8 mouse cellular contexts compared by ENCODE assay signal in genomic region chr17:34950514-34951455, GRCm38 (mm10). TPM values are rescaled to one million over a fixed set of nuclear protein-coding genes. Genes with fewer than 3 reads are reported as not detected.
DNase-seq lines count a peak whose midpoint lies in the region; ATAC-seq lines count a peak whose summit lies in the region.

No protein-coding gene starts in this region.

- intact Hi-C loops in gastrocnemius, postnatal 14 days (cut with DNase I; ENCODE audit: low total_unique reads), result no loop called here

- WGBS in heart, embryonic 12.5 days, result 38% methylated on average over 10 of the region's 10 CpGs
- 32% methylated on average over 10 of the region's 10 CpGs for WGBS in hindbrain, embryonic 11.5 days
- WGBS in midbrain, embryonic 13.5 days, result 29% methylated on average over 10 of the region's 10 CpGs

- no peak for DNase-seq in heart, adult 8-10 months (ENCODE audit: low spot score)
- DNase-seq in NIH3T3 (ENCODE audit: low read depth), result peak; percentile 62
- no peak for DNase-seq in hindbrain, embryonic 11.5 days (ENCODE audit: low spot score)
- no peak for DNase-seq in right cerebral cortex, postnatal 14 days
- no peak for DNase-seq in gastrocnemius, postnatal 14 days
- no peak for DNase-seq in cerebellum, postnatal 10 days

- H3K9me3 ChIP-seq in heart, embryonic 12.5 days (replicated peaks), result no peaks in the 10 kb centered on the region
- no peaks in the 10 kb centered on the region for H3K9me3 ChIP-seq in hindbrain, embryonic 11.5 days (ENCODE audit: control insufficient read depth, low read length)
- H3K9me3 ChIP-seq in midbrain, embryonic 13.5 days, result no peaks in the 10 kb centered on the region

- peak overlapping the region; percentile 91 for H3K4me2 ChIP-seq in heart, embryonic 12.5 days
- H3K4me2 ChIP-seq in hindbrain, embryonic 11.5 days (replicated peaks; ENCODE audit: low read depth, low read length), result peak overlapping the region; percentile 90
- peak overlapping the region; percentile 97 for H3K4me2 ChIP-seq in midbrain, embryonic 13.5 days (replicated peaks)

- peak overlapping the region; percentile 94 for H3K4me3 ChIP-seq in heart, embryonic 12.5 days
- H3K4me3 ChIP-seq in hindbrain, embryonic 11.5 days (ENCODE audit: low read depth, low read length), result peak overlapping the region; percentile 92
- H3K4me3 ChIP-seq in midbrain, embryonic 13.5 days (replicated peaks), result peak overlapping the region; percentile 75

- H3K9ac ChIP-seq in heart, embryonic 12.5 days, result peak overlapping the region; percentile 99
- H3K9ac ChIP-seq in hindbrain, embryonic 11.5 days (ENCODE audit: low read depth, low read length), result peak overlapping the region; percentile 99
- H3K9ac ChIP-seq in midbrain, embryonic 13.5 days (replicated peaks), result peak overlapping the region; percentile 97

- H3K36me3 ChIP-seq in heart, embryonic 12.5 days, result peaks cover 23% of the 10 kb centered on the region
- H3K36me3 ChIP-seq in hindbrain, embryonic 11.5 days (ENCODE audit: control insufficient read depth, insufficient read depth, low read length), result peaks cover 12% of the 10 kb centered on the region
- H3K36me3 ChIP-seq in midbrain, embryonic 13.5 days, result peaks cover 17% of the 10 kb centered on the region

- H3K27ac ChIP-seq in heart, embryonic 12.5 days (ENCODE audit: poor library complexity, severe bottlenecking), result peak overlapping the region; percentile 77
- peak overlapping the region; percentile 92 for H3K27ac ChIP-seq in hindbrain, embryonic 11.5 days (ENCODE audit: low read depth, low read length)
- H3K27ac ChIP-seq in midbrain, embryonic 13.5 days, result peak overlapping the region; percentile 92

- no peak for ATAC-seq in heart, embryonic 12.5 days (ENCODE audit: insufficient number of reproducible peaks, low FRiP score)
- no peak for ATAC-seq in hindbrain, embryonic 11.5 days (ENCODE audit: low FRiP score)
- no peak for ATAC-seq in midbrain, embryonic 13.5 days

- H3K4me1 ChIP-seq in heart, embryonic 12.5 days (replicated peaks), result peaks cover 14% of the 10 kb centered on the region
- H3K4me1 ChIP-seq in hindbrain, embryonic 11.5 days (replicated peaks; ENCODE audit: control insufficient read depth, insufficient read depth, low read length), result 0 out of 2 replicates have a peak, but pooled peaks cover 6% of the 10 kb centered on the region
- H3K4me1 ChIP-seq in midbrain, embryonic 13.5 days (replicated peaks), result peaks cover 18% of the 10 kb centered on the region

- H3K27me3 ChIP-seq in heart, embryonic 12.5 days (replicated peaks), result peaks cover 7% of the 10 kb centered on the region; the same call in 1 of the 2 replicates
- H3K27me3 ChIP-seq in hindbrain, embryonic 11.5 days (ENCODE audit: control insufficient read depth, insufficient read depth, low read length), result peaks cover 5% of the 10 kb centered on the region
- peaks cover 12% of the 10 kb centered on the region for H3K27me3 ChIP-seq in midbrain, embryonic 13.5 days

RNA-seq across cellular contexts. Expression of gene Hspa1b, which starts 8.3 kb away (rescaled TPM):
- 0.12 and 0.13 TPM in 2 replicates for polyA plus RNA-seq in heart, embryonic 12.5 days (2016; fragmentation: Nextera tagmentation; extraction: Ambion mirVana)
- total RNA-seq in heart, adult 8-10 months (2022), result 1 to 10 TPM; 1.4 to 5.5 (median 2.6) TPM
- 0.15 TPM in 1 of 2 replicates, not detected in the other for polyA plus RNA-seq in hindbrain, embryonic 11.5 days (2014; fragmentation: Nextera tagmentation; extraction: Ambion mirVana)
- polyA plus RNA-seq in midbrain, embryonic 13.5 days (2015; fragmentation: Nextera tagmentation; extraction: Ambion mirVana), result 0.10 and 0.11 TPM in 2 replicates
- total RNA-seq in gastrocnemius, postnatal 14 days (2021), result 1 to 10 TPM; 2.6 to 5.9 TPM

RNA-seq across cellular contexts. Expression of gene Gm20481, which starts 18.9 kb away (rescaled TPM):
- polyA plus RNA-seq in heart, embryonic 12.5 days (2016; fragmentation: Nextera tagmentation; extraction: Ambion mirVana), result not detected in 2 replicates
- total RNA-seq in heart, adult 8-10 months (2022), result not detected
- polyA plus RNA-seq in hindbrain, embryonic 11.5 days (2014; fragmentation: Nextera tagmentation; extraction: Ambion mirVana), result 0.49 TPM in 1 of 2 replicates, not detected in the other
- not detected in 2 replicates for polyA plus RNA-seq in midbrain, embryonic 13.5 days (2015; fragmentation: Nextera tagmentation; extraction: Ambion mirVana)
- not detected for total RNA-seq in gastrocnemius, postnatal 14 days (2021)

RNA-seq across cellular contexts. Expression of gene Neu1, which starts 19.7 kb away (rescaled TPM):
- 20.8 and 21.5 TPM in 2 replicates for polyA plus RNA-seq in heart, embryonic 12.5 days (2016; fragmentation: Nextera tagmentation; extraction: Ambion mirVana)
- total RNA-seq in heart, adult 8-10 months (2022), result 10 to 100 TPM; 13.0 to 16.1 (median 14.4) TPM
- polyA plus RNA-seq in hindbrain, embryonic 11.5 days (2014; fragmentation: Nextera tagmentation; extraction: Ambion mirVana), result 12.9 and 14.5 TPM in 2 replicates
- polyA plus RNA-seq in midbrain, embryonic 13.5 days (2015; fragmentation: Nextera tagmentation; extraction: Ambion mirVana), result 25.5 and 25.9 TPM in 2 replicates
- 1 to 10 TPM; 8.0 to 8.3 TPM for total RNA-seq in gastrocnemius, postnatal 14 days (2021)

RNA-seq across cellular contexts. Expression of gene Hspa1a, which starts 21.2 kb away (rescaled TPM):
- polyA plus RNA-seq in heart, embryonic 12.5 days (2016; fragmentation: Nextera tagmentation; extraction: Ambion mirVana), result 6.2 and 6.4 TPM in 2 replicates
- 1 to 10 TPM; 1.8 to 7.5 (median 3.6) TPM for total RNA-seq in heart, adult 8-10 months (2022)
- 0.93 and 1.4 TPM in 2 replicates for polyA plus RNA-seq in hindbrain, embryonic 11.5 days (2014; fragmentation: Nextera tagmentation; extraction: Ambion mirVana)
- polyA plus RNA-seq in midbrain, embryonic 13.5 days (2015; fragmentation: Nextera tagmentation; extraction: Ambion mirVana), result 2.8 and 2.9 TPM in 2 replicates
- total RNA-seq in gastrocnemius, postnatal 14 days (2021), result 1 to 10 TPM; 3.8 to 6.8 TPM

RNA-seq across cellular contexts. Expression of gene Hspa1l, which starts 21.7 kb away (rescaled TPM):
- 2.9 and 3.1 TPM in 2 replicates for polyA plus RNA-seq in heart, embryonic 12.5 days (2016; fragmentation: Nextera tagmentation; extraction: Ambion mirVana)
- 10 to 100 TPM in 2 of 4 experiments, 1 to 10 TPM in 2; 8.7 to 13.3 (median 11.0) TPM for total RNA-seq in heart, adult 8-10 months (2022)
- 0.93 and 1.2 TPM in 2 replicates for polyA plus RNA-seq in hindbrain, embryonic 11.5 days (2014; fragmentation: Nextera tagmentation; extraction: Ambion mirVana)
- 0.55 and 1.5 TPM in 2 replicates for polyA plus RNA-seq in midbrain, embryonic 13.5 days (2015; fragmentation: Nextera tagmentation; extraction: Ambion mirVana)
- total RNA-seq in gastrocnemius, postnatal 14 days (2021), result 10 to 100 TPM; 11.6 to 14.8 TPM
